Mouse (Mus musculus): ENCODE results near the gene Tlr13. TPM values are rescaled to one million over a fixed set of nuclear protein-coding genes. Genes with fewer than 3 reads are reported as not detected.
"Not testable (repeated sequence)": the region's sequence is repeated elsewhere in the genome, so short reads cannot be mapped to it uniquely, and the experiment has no call there.

Tlr13 gene
- polyA plus RNA-seq, 1 experiment from 2014 or later, result 0.70 TPM

- Histone ChIP-seq H3K9me3 (replicated peaks) (no peaks in the 10 kb centered on the region), H3K4me2 (peak overlapping the region; percentile 60), H3K36me3 (peaks cover 6% of the 10 kb centered on the region), H3K9ac (peak overlapping the region; percentile 54), H3K27me3 (peaks cover 5% of the 10 kb centered on the region; the same call in 1 of the 2 replicates), H3K27ac (peak overlapping the region; percentile 73), H3K4me1 (peaks cover 20% of the 10 kb centered on the region; the same call in 1 of the 2 replicates), H3K4me3 (replicated peaks) (peak overlapping the region; percentile 52)
- 24% methylated on average over 12 of the region's 12 CpGs for WGBS
- no peak for ATAC-seq (replicated peaks; ENCODE audit: low FRiP score)
Observed at GRCm38 (mm10) chrX:106187737-106188136, 44.7 kb downstream of the Tlr13 start.

- WGBS, result 47% methylated on average over 5 of the region's 5 CpGs
- H3K27ac ChIP-seq, result peak overlapping the region; percentile 32; the same call in 1 of the 2 replicates
- no peak for ATAC-seq (replicated peaks; ENCODE audit: low FRiP score)
- 0 out of 2 replicates have a peak overlapping the region, but pooled peaks have one; percentile 21 for H3K9ac ChIP-seq
- peaks cover 20% of the 10 kb centered on the region; the same call in 1 of the 2 replicates for H3K4me1 ChIP-seq
- H3K36me3 ChIP-seq, result peaks cover 19% of the 10 kb centered on the region
- H3K9me3 ChIP-seq (replicated peaks), result no peaks in the 10 kb centered on the region
- peak overlapping the region; percentile 52 for H3K4me3 ChIP-seq (replicated peaks)
- peak overlapping the region; percentile 60 for H3K4me2 ChIP-seq
- peaks cover 5% of the 10 kb centered on the region; the same call in 1 of the 2 replicates for H3K27me3 ChIP-seq
Observed at GRCm38 (mm10) chrX:106189356-106189755, 46.4 kb downstream of the Tlr13 start.

- no peak for ATAC-seq (replicated peaks; ENCODE audit: low FRiP score)
- Histone ChIP-seq H3K27me3 (peaks cover 5% of the 10 kb centered on the region; the same call in 1 of the 2 replicates), H3K27ac (no peak overlapping the region), H3K9ac (no peak overlapping the region), H3K4me1 (peaks cover 20% of the 10 kb centered on the region; the same call in 1 of the 2 replicates), H3K9me3 (replicated peaks) (no peaks in the 10 kb centered on the region), H3K4me2 (peak overlapping the region; percentile 60), H3K36me3 (peaks cover 24% of the 10 kb centered on the region), H3K4me3 (replicated peaks) (peak overlapping the region; percentile 52; the same call in 1 of the 2 replicates)
- WGBS, result 26% methylated on average over 4 of the region's 4 CpGs
Observed at GRCm38 (mm10) chrX:106190091-106190490, 47.1 kb downstream of the Tlr13 start.

DNA sequence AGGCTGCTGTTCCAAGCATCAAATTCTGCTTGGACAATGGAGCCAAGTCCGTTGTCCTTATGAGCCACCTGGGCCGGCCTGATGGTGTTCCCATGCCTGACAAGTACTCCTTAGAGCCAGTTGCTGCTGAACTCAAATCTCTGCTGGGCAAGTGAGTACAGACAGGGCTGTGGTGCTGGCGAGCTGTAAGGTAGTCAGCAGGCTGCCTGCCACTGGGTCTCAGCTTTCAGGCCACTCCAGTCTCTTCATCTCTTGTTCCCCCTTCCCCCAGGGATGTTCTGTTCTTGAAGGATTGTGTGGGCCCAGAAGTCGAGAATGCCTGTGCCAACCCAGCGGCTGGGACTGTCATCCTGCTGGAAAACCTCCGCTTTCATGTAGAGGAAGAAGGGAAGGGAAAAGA is 51.4 kb downstream of the Tlr13 start:
- H3K4me2 ChIP-seq; H3K9ac ChIP-seq; H3K9me3 ChIP-seq (replicated peaks); H3K4me3 ChIP-seq (replicated peaks); ATAC-seq (replicated peaks; ENCODE audit: low FRiP score); H3K4me1 ChIP-seq; H3K27ac ChIP-seq; H3K27me3 ChIP-seq: not testable (repeated sequence)
- H3K36me3 ChIP-seq, result peaks cover 63% of the 10 kb centered on the region
- WGBS, result 82% methylated on average over 6 of the region's 6 CpGs

- WGBS, result 72% methylated on average over 5 of the region's 5 CpGs
- Histone ChIP-seq H3K9ac (no peak overlapping the region), H3K4me1 (no peaks in the 10 kb centered on the region), H3K27me3 (no peaks in the 10 kb centered on the region), H3K36me3 (peaks cover 84% of the 10 kb centered on the region), H3K27ac (no peak overlapping the region), H3K9me3 (replicated peaks) (no peaks in the 10 kb centered on the region), H3K4me2 (no peak overlapping the region), H3K4me3 (replicated peaks) (no peak overlapping the region)
- no peak for ATAC-seq (replicated peaks; ENCODE audit: low FRiP score)
Observed at GRCm38 (mm10) chrX:106197308-106197707, 54.3 kb downstream of the Tlr13 start.

GRCm38 (mm10) chrX:106198904-106199303 is 55.9 kb downstream of the Tlr13 start:
- no peak for ATAC-seq (replicated peaks; ENCODE audit: low FRiP score)
- Histone ChIP-seq H3K9me3 (replicated peaks) (no peaks in the 10 kb centered on the region), H3K4me3 (replicated peaks) (no peak overlapping the region), H3K4me1 (no peaks in the 10 kb centered on the region), H3K27ac (no peak overlapping the region), H3K27me3 (no peaks in the 10 kb centered on the region), H3K9ac (no peak overlapping the region), H3K4me2 (no peak overlapping the region), H3K36me3 (peaks cover 85% of the 10 kb centered on the region)
- WGBS, result 89% methylated on average over 5 of the region's 5 CpGs

DNA sequence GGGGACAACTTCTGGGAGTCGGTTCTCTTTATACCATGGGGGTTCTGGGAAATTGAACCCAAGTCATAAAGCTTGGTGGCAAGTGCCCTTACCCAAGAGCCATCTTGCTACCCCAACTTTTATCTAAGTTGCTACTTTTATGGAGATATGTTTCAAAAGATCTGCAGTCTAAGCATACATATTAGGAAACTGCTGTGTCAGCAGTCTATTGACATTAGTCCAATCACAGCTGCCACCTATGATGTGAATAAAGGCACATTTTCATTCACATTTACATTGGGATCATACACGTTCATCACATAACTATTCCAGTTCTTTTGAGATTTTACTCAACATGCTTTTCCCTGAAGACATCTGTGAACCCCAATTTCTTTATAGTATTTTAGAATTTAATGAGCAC is 66.1 kb downstream of the Tlr13 start:
- peaks cover 2% of the 10 kb centered on the region; the same call in 1 of the 2 replicates for H3K27me3 ChIP-seq
- H3K27ac ChIP-seq, result no peak overlapping the region
- ATAC-seq (replicated peaks; ENCODE audit: low FRiP score), result no peak
- H3K4me2 ChIP-seq, result no peak overlapping the region
- H3K4me1 ChIP-seq, result no peaks in the 10 kb centered on the region
- WGBS, result 85% methylated on average over 2 of the region's 2 CpGs
- H3K36me3 ChIP-seq, result peaks cover 9% of the 10 kb centered on the region; the same call in 1 of the 2 replicates
- H3K9ac ChIP-seq, result no peak overlapping the region
- no peak overlapping the region for H3K4me3 ChIP-seq (replicated peaks)
- H3K9me3 ChIP-seq (replicated peaks), result no peaks in the 10 kb centered on the region

Other genes starting within 250 kb of the Tlr13 start
- gene Atrx, start 213.8 kb upstream of the Tlr13 start, polyA plus RNA-seq (2015; fragmentation: Nextera tagmentation; extraction: Ambion mirVana), result 207 and 209 TPM in 2 replicates
- 69.7 and 69.9 TPM in 2 replicates for gene Magt1, start 131.3 kb upstream of the Tlr13 start, polyA plus RNA-seq (2015; fragmentation: Nextera tagmentation; extraction: Ambion mirVana)
- gene Cox7b, start 127.5 kb upstream of the Tlr13 start, polyA plus RNA-seq (2015; fragmentation: Nextera tagmentation; extraction: Ambion mirVana), result 459 and 491 TPM in 2 replicates
- gene Atp7a, start 115.9 kb upstream of the Tlr13 start, polyA plus RNA-seq (2015; fragmentation: Nextera tagmentation; extraction: Ambion mirVana), result 28.2 and 29.3 TPM in 2 replicates
- gene Pgk1, start 43.9 kb downstream of the Tlr13 start, polyA plus RNA-seq (2015; fragmentation: Nextera tagmentation; extraction: Ambion mirVana), result 363 and 376 TPM in 2 replicates
- 10.5 and 10.6 TPM in 2 replicates for gene Taf9b, start 78.0 kb downstream of the Tlr13 start, polyA plus RNA-seq (2015; fragmentation: Nextera tagmentation; extraction: Ambion mirVana)
- gene Fnd3c2, start 112.2 kb downstream of the Tlr13 start, polyA plus RNA-seq (2015; fragmentation: Nextera tagmentation; extraction: Ambion mirVana), result not detected in 2 replicates